Mouse (Mus musculus): ENCODE results near the gene Tgfbr3. TPM values are rescaled to one million over a fixed set of nuclear protein-coding genes. Genes with fewer than 3 reads are reported as not detected.

Gene Tgfbr3
- polyA plus RNA-seq, 2 experiments: 20.7 to 29.0 TPM

DNA sequence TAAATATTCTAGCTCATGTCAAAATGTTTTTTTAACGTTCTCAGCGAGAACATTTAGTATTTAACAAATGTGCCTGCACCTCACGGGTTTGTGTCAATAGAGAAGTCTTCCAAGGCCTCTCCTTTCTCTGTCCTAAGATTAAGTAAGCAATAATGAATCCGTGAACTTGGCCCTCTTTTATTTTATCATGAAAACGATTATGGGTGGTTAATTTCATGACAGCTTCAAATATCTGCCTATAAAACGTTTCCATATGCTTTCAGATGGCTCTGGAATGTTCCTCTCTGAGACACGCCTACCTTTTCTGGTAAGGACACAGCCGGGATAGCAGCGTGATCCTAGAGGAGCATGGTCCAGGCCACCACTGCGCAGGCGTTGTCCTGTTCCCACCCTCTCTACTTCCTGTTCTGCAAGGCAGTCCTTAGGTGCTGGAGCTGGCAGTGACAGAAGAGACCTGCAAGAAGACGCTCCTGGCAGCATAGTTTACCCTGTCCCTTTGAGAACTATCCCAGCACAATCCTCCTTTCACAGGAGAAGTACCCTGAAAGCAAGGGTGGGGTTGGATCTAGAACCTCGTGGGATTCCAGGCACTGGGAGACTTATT is 214.3 kb downstream of the Tgfbr3 start:
- DNase-seq (ENCODE audit: low spot score) (no peak), ATAC-seq (ENCODE audit: low FRiP score, low read depth) (no peak)
- peaks cover 15% of the 10 kb centered on the region for H3K4me1 ChIP-seq (ENCODE audit: control insufficient read depth, insufficient read depth, low read length)
- H3K9ac ChIP-seq (ENCODE audit: low read depth, low read length, severe bottlenecking): no peak overlapping the region
- H3K9me3 ChIP-seq (ENCODE audit: control insufficient read depth, low read length): no peaks in the 10 kb centered on the region
- H3K27ac ChIP-seq (replicated peaks; ENCODE audit: low read depth, low read length): no peak overlapping the region
- 62% methylated on average over 13 of the region's 13 CpGs for WGBS
- H3K27me3 ChIP-seq (ENCODE audit: control insufficient read depth, insufficient read depth, low read length): no peaks in the 10 kb centered on the region
- H3K4me3 ChIP-seq (replicated peaks; ENCODE audit: low read length): no peak overlapping the region
- no peak for TF ChIP-seq POLR2A (IDR thresholded peaks at IDR 0.05; ENCODE audit: borderline replicate concordance, extremely low read depth, insufficient read depth, insufficient read length)
- H3K4me2 ChIP-seq (replicated peaks; ENCODE audit: low read depth, low read length, severe bottlenecking): no peak overlapping the region
- no peaks in the 10 kb centered on the region for H3K36me3 ChIP-seq (ENCODE audit: control insufficient read depth, insufficient read depth, low read length)

DNA sequence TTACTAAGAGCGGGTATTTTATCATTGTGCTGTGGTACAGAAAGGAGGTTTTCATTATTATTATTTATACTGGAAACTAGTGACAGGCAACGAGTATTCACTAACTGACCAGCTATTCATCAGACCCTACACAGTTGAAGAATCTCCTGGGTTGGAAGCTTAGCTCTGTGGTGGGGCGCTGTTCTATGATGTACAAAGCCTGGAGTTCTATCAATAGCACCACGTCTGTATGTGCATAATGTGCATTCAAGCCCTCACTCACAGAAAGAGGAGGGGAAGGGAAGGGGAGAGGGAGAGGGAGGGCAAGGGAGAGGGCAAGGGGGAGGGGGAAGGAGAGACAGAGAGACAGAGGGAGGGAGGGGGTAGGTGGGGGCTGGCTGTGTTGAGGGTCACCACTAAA is 215.1 kb downstream of the Tgfbr3 start:
- WGBS: 69% methylated on average over 4 of the region's 4 CpGs
- peaks cover 11% of the 10 kb centered on the region; the same call in 1 of the 2 replicates for H3K4me1 ChIP-seq (ENCODE audit: control insufficient read depth, insufficient read depth, low read length)
- ATAC-seq (ENCODE audit: low FRiP score, low read depth) (no peak), DNase-seq (ENCODE audit: low spot score) (no peak)
- H3K4me2 ChIP-seq (replicated peaks; ENCODE audit: low read depth, low read length, severe bottlenecking): no peak overlapping the region
- no peak for TF ChIP-seq POLR2A (IDR thresholded peaks at IDR 0.05; ENCODE audit: borderline replicate concordance, extremely low read depth, insufficient read depth, insufficient read length)
- no peak overlapping the region for H3K4me3 ChIP-seq (replicated peaks; ENCODE audit: low read length)
- H3K27ac ChIP-seq (replicated peaks; ENCODE audit: low read depth, low read length): no peak overlapping the region
- H3K9ac ChIP-seq (ENCODE audit: low read depth, low read length, severe bottlenecking): no peak overlapping the region
- H3K27me3 ChIP-seq (ENCODE audit: control insufficient read depth, insufficient read depth, low read length): no peaks in the 10 kb centered on the region
- no peaks in the 10 kb centered on the region for H3K36me3 ChIP-seq (ENCODE audit: control insufficient read depth, insufficient read depth, low read length)
- no peaks in the 10 kb centered on the region for H3K9me3 ChIP-seq (ENCODE audit: control insufficient read depth, low read length)

DNA sequence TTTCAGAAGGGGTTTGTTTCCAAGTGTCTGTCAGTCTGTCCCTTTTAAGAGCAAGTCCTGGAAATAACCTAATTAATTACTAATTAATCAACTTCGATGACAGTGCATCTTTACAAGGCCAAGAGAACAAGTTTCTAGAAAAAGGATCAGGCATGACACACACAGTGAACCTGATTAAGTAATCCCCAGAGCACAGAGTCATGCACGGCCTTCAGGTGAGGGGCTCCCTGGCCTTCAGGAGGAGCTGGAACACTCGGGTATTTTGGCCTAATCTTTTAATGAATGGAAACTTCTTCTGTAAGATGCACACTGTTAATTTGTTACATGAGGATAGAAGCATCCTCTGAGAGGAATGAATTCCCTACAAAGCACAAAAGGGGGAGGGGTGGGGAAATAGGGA is 215.9 kb downstream of the Tgfbr3 start:
- ATAC-seq (ENCODE audit: low FRiP score, low read depth) (no peak), DNase-seq (ENCODE audit: low spot score) (no peak)
- Histone ChIP-seq H3K9ac (ENCODE audit: low read depth, low read length, severe bottlenecking) (no peak overlapping the region), H3K4me3 (replicated peaks; ENCODE audit: low read length) (no peak overlapping the region), H3K27me3 (ENCODE audit: control insufficient read depth, insufficient read depth, low read length) (no peaks in the 10 kb centered on the region), H3K36me3 (ENCODE audit: control insufficient read depth, insufficient read depth, low read length) (no peaks in the 10 kb centered on the region), H3K4me1 (ENCODE audit: control insufficient read depth, insufficient read depth, low read length) (peaks cover 7% of the 10 kb centered on the region; the same call in 1 of the 2 replicates), H3K9me3 (ENCODE audit: control insufficient read depth, low read length) (no peaks in the 10 kb centered on the region), H3K4me2 (replicated peaks; ENCODE audit: low read depth, low read length, severe bottlenecking) (no peak overlapping the region), H3K27ac (replicated peaks; ENCODE audit: low read depth, low read length) (no peak overlapping the region)
- 45% methylated on average over 3 of the region's 3 CpGs for WGBS
- TF ChIP-seq POLR2A (IDR thresholded peaks at IDR 0.05; ENCODE audit: borderline replicate concordance, extremely low read depth, insufficient read depth, insufficient read length): no peak

DNA sequence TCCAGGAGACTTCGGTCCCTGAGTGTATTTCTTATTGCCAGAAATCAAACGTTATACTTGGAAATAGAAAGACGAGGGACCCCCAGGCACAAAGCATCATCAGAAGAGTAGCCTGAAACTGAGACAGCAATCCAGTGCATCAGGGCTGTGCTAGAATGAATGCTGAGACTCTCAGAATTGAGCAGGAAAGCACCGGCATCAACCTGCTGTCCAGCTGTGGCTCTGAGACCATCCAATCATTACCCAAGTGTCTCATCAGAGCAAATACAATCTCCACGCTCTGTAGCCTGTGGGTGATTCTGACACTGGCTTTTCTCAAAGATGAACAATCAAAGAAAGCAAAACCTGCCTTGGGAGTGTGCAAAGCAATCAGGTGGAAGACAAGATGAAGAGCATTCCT is 221.3 kb downstream of the Tgfbr3 start:
- 83% methylated on average over 5 of the region's 5 CpGs for WGBS
- ATAC-seq (ENCODE audit: low FRiP score, low read depth): no peak

GRCm38 (mm10) chr5:107067531-107067930 is 221.9 kb downstream of the Tgfbr3 start:
- H3K4me1 ChIP-seq (ENCODE audit: control insufficient read depth, insufficient read depth, low read length): peaks cover 12% of the 10 kb centered on the region; the same call in 1 of the 2 replicates
- no peaks in the 10 kb centered on the region for H3K27me3 ChIP-seq (ENCODE audit: control insufficient read depth, insufficient read depth, low read length)
- ATAC-seq (ENCODE audit: low FRiP score, low read depth) (no peak), DNase-seq (ENCODE audit: low spot score) (no peak)
- no peaks in the 10 kb centered on the region for H3K36me3 ChIP-seq (ENCODE audit: control insufficient read depth, insufficient read depth, low read length)
- TF ChIP-seq POLR2A (IDR thresholded peaks at IDR 0.05; ENCODE audit: borderline replicate concordance, extremely low read depth, insufficient read depth, insufficient read length): no peak
- H3K9me3 ChIP-seq (ENCODE audit: control insufficient read depth, low read length): no peaks in the 10 kb centered on the region
- WGBS: 71% methylated on average over 7 of the region's 7 CpGs
- no peak overlapping the region for H3K27ac ChIP-seq (replicated peaks; ENCODE audit: low read depth, low read length)
- no peak overlapping the region for H3K9ac ChIP-seq (ENCODE audit: low read depth, low read length, severe bottlenecking)
- H3K4me2 ChIP-seq (replicated peaks; ENCODE audit: low read depth, low read length, severe bottlenecking): no peak overlapping the region
- no peak overlapping the region for H3K4me3 ChIP-seq (replicated peaks; ENCODE audit: low read length)

More for the DNA sequence above, 221.3 kb downstream of the Tgfbr3 start:
- Histone ChIP-seq H3K9ac (ENCODE audit: low read depth, low read length, severe bottlenecking) (no peak overlapping the region), H3K4me2 (replicated peaks; ENCODE audit: low read depth, low read length, severe bottlenecking) (no peak overlapping the region), H3K36me3 (ENCODE audit: control insufficient read depth, insufficient read depth, low read length) (no peaks in the 10 kb centered on the region), H3K27me3 (ENCODE audit: control insufficient read depth, insufficient read depth, low read length) (no peaks in the 10 kb centered on the region), H3K4me1 (ENCODE audit: control insufficient read depth, insufficient read depth, low read length) (peaks cover 12% of the 10 kb centered on the region; the same call in 1 of the 2 replicates), H3K27ac (replicated peaks; ENCODE audit: low read depth, low read length) (no peak overlapping the region), H3K9me3 (ENCODE audit: control insufficient read depth, low read length) (no peaks in the 10 kb centered on the region), H3K4me3 (replicated peaks; ENCODE audit: low read length) (no peak overlapping the region)
- TF ChIP-seq POLR2A (IDR thresholded peaks at IDR 0.05; ENCODE audit: borderline replicate concordance, extremely low read depth, insufficient read depth, insufficient read length): no peak
- no peak for DNase-seq (ENCODE audit: low spot score)
